Mouse (Mus musculus): Measurements from ENCODE around the gene Syne3.

Syne3 gene

GRCm38 (mm10) chr12:105000487-105001283, 8.9 kb downstream of the Syne3 start:
- DNase-seq (ENCODE audit: low spot score) = no peak

- DNase-seq (ENCODE audit: low spot score) = no peak
These were observed 10.4 kb downstream of the Syne3 start for GRCm38 (mm10) chr12:104999171-104999570.

DNA sequence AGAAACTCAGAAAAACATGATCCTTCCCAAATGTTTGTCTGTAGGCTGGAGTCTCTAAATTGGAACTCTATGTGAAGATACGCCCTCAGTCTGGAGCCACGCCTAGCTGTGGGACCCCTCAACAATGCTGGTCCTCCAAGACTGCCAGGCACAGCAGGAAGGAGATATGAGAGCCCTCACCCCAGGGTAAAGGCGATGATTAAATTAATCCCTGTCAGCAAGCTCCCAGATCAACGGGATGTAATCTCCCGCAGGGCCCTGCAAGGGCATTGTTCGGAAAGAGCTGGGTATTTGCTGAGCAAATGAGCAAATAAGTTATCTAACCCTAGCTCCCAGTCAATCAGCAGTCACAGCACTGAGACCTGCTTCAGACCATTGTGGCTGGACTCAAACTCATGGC, 11.1 kb downstream of the Syne3 start:
- no peak for DNase-seq (ENCODE audit: low spot score)

- DNase-seq (ENCODE audit: low spot score) = no peak
These were observed 11.8 kb downstream of the Syne3 start for GRCm38 (mm10) chr12:104997641-104998293.

DNA sequence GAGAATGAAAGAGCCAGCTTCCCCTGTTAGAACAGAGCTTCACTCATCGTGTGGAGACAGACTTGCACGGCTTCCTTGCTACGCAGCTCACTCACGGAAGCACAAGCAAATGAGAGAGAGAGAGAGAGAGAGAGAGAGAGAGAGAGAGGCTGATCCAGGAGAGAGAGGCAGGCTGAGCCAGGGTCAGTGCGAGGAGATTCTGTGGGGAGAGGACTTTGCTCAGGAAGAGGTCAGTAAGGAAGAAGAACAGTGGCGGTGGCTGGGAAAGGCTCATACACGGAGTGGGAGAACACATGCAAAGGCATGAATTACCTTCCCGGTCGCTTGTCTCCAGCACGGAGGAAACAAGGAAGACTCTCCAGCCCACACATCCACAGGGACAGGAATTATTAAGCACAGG, 12.4 kb downstream of the Syne3 start:
- DNase-seq (ENCODE audit: low spot score) = no peak

GRCm38 (mm10) chr12:104996012-104996728, 13.4 kb downstream of the Syne3 start:
- DNase-seq (ENCODE audit: low spot score) = no peak

- no peak for DNase-seq (ENCODE audit: low spot score)
These were observed 14.2 kb downstream of the Syne3 start for GRCm38 (mm10) chr12:104995259-104995876.

DNA sequence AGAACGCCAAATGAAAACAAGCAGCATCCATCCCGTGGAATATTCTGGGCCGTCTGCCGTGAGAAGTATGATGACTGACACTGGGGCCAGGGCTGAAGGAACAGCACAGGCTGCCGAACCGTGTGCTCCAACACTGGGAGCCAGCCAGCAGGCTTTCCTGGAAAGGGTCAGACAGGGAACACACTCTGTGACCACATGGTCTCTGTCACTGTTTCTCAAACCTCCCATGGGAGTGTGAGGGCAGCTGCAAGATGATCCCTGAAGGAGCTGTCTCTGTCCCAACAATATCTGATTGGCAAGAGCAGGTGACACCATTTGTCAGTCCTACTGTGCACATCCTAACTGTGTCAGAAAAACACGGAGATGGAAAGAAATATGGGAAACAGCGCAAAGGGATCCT, 16.8 kb downstream of the Syne3 start:
- DNase-seq (ENCODE audit: low spot score) = no peak

GRCm38 (mm10) chr12:104992123-104992741, 17.4 kb downstream of the Syne3 start:
- DNase-seq (ENCODE audit: low spot score) = no peak

DNA sequence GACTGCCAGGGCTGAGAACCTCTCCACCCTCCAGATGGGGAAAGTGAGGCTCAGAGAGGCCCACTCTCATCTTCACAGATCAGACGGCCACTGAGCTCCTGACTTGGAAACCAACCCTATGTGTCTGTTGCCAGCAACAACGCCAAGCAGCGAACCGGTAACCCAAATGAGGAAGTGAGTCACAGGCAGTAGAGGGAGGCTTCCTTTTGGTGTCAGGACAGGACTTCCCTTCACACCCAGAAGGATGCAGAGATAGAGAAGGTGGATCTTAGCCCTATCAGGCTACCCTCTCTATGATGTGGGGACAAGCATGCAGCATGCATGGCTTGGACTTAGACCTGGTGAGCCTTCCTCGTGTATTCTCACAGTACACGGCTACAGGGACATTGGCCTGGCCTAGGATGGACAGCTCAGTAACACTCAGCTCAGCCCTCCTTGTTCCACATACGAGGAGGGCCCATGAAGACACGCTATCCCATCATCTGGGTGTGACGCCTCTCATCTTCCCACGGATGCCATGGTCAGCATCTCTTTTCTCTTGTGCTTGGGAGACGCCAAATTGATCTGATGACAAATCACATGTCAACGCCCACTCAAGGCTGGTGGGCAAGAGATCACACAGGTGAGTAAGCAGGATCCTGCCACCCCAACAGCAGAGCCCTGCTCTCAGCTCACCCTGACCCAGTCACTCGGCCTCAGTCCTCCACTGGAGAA, 18.7 kb downstream of the Syne3 start:
- DNase-seq (ENCODE audit: low spot score) = no peak

DNA sequence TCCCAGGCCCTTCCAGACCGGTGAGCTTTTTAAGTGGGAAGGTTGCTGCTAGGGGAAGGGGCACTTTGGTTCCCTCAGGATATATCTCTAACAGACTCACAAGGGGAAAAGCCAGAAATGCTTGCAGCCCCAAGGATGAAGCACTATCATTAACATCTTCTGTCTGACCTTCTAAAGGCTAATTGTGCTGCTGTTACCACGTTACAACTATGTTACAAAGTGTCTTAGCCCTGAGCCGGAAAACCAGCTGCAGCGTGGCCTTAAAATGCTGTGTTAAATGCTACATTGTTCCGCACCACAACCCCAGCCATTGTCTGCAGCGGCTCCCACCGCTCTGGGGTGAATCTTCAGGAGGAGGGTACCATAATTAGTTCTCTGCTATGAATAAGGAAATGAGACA, 21.7 kb downstream of the Syne3 start:
- no peak for DNase-seq (ENCODE audit: low spot score)

- no peak for DNase-seq (ENCODE audit: low spot score)
These were observed 22.8 kb downstream of the Syne3 start for GRCm38 (mm10) chr12:104986781-104987180.

GRCm38 (mm10) chr12:104986001-104986400, 23.6 kb downstream of the Syne3 start:
- no peak for DNase-seq (ENCODE audit: low spot score)

DNA sequence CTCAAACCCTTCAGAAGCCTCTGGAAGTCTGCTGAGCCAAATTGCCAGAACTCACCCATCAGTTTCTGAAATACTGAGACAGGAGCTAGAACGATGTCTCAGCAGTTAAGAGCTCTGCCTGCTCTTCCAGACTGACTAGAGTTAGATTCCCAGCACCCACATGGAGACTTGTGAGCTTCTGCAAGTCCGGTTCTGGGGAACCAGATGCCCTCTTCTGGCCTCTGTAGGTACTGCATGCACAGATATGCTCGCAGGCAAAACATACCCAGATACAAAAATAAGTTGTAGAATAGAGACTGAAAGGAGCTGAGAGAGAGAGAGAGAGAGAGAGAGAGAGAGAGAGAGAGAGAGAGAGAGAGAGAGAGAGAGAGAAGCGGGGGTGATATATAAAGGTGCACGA, 24.5 kb downstream of the Syne3 start:
- DNase-seq (ENCODE audit: low spot score) = no peak

GRCm38 (mm10) chr12:104983476-104983875, 26.1 kb downstream of the Syne3 start:
- DNase-seq (ENCODE audit: low spot score) = no peak

- no peak for DNase-seq (ENCODE audit: low spot score)
These were observed 30.5 kb downstream of the Syne3 start for GRCm38 (mm10) chr12:104978943-104979723.

GRCm38 (mm10) chr12:104978420-104978819, 31.2 kb downstream of the Syne3 start:
- peak; percentile 39 for DNase-seq (ENCODE audit: low spot score)

GRCm38 (mm10) chr12:104976903-104977302, 32.7 kb downstream of the Syne3 start:
- no peak for DNase-seq (ENCODE audit: low spot score)

DNA sequence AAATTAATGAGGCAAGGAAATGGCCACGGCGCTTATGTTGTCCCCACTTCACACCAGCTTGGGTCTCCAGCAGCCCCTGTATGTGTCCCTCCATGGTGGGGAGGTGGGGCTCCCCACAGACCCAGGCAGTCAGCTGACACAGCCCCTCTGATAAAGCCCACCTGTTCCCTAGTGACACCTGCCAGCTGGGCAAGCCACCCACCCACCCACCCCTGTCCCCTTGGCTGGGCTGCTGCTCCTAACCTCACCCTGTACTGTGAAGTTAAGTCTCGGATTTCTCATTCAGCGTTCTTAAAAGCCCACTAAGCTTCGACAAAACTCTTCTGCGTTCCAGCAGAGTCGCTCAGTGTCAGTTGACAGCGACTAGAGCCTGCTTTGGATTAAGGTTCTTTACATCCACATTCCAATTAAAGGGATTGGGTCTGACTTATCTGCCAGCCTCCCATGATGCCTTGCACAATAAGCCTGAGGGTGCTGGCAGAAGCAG, 33.2 kb downstream of the Syne3 start:
- no peak for DNase-seq (ENCODE audit: low spot score)

DNA sequence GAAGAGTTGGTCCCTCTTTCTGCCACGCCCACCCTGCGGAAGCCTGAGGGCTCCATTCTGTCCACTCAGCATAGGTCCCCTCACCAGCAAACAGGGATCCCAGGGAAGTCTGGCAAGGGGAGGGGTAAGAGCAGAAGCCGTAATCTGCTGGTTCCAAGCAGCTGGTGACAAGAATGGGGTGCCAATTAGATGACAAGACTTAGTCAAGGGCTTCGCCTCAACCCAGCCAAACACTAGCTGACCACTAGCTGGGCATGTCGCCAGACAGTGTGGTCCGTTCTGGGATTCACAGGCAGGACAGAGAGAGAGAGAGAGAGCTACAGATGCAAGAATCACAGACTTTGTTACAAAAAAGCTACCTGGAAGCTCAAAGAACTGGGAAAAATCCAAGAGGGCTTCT, 36.7 kb downstream of the Syne3 start:
- DNase-seq (ENCODE audit: low spot score) = no peak
